Mouse (Mus musculus) liver, embryonic 11.5 days (tissue): ENCODE measurements at regions not wholly inside any gene's neighbourhood (a gene's known extent, or its start where the extent isn't known, plus 50 kb on each side); places are given as distances from the start of the nearest gene placed in this dataset. TPM values are rescaled to one million over a fixed set of nuclear protein-coding genes. Genes with fewer than 3 reads are reported as not detected.

Experiments
- ATAC-seq: fragments of 200-750 bp; cut with Nextera tagmentation; replicated peaks from 2 replicates; pipeline ENCODE4 v1.8.0; 2017; ENCODE audit warnings: moderate number of reproducible peaks, mild to moderate bottlenecking, moderate TSS enrichment, moderate library complexity; ENCODE audit not compliant: low FRiP score
- DNase-seq: peaks from one replicate; pipeline ENCODE4 v3.0.0-alpha.2; 2017; ENCODE audit warnings: low spot score
- H3K27ac ChIP-seq: fragments of 300-500 bp; sonication (generic); 2 replicates; pipeline ENCODE4 v1.5.1; 2014; ENCODE audit warnings: mild to moderate bottlenecking, low read depth, low read length, control low read depth
- H3K27me3 ChIP-seq: fragments of 300-500 bp; sonication (generic); replicated peaks from 2 replicates; pipeline ENCODE4 v1.6.1; 2014; ENCODE audit warnings: low read length, mixed read lengths; ENCODE audit not compliant: control insufficient read depth, insufficient read depth
- H3K36me3 ChIP-seq: fragments of 300-500 bp; sonication (generic); 2 replicates; pipeline ENCODE4 v1.6.1; 2014; ENCODE audit warnings: mild to moderate bottlenecking, low read length, moderate library complexity, mixed read lengths; ENCODE audit not compliant: control insufficient read depth, insufficient read depth
- H3K4me1 ChIP-seq: fragments of 300-500 bp; sonication (generic); replicated peaks from 2 replicates; pipeline ENCODE4 v1.6.1; 2014; ENCODE audit warnings: low read length, mixed read lengths; ENCODE audit not compliant: control insufficient read depth, insufficient read depth
- H3K4me2 ChIP-seq: fragments of 300-500 bp; sonication (generic); 2 replicates; pipeline ENCODE4 v1.6.1; 2014; ENCODE audit warnings: mild to moderate bottlenecking, control low read depth, moderate library complexity
- H3K4me3 ChIP-seq: fragments of 300-500 bp; sonication (generic); 2 replicates; pipeline ENCODE4 v1.5.1; 2014; ENCODE audit warnings: low read depth, low read length, control low read depth
- H3K9ac ChIP-seq: fragments of 300-500 bp; sonication (generic); 2 replicates; pipeline ENCODE4 v1.6.1; 2014; ENCODE audit warnings: low read depth, low read length, control low read depth
- H3K9me3 ChIP-seq: fragments of 300-500 bp; sonication (generic); 2 replicates; pipeline ENCODE4 v1.6.1; 2016; ENCODE audit warnings: low read length, inconsistent platforms, mixed read lengths; ENCODE audit not compliant: control insufficient read depth
- WGBS: fragments of 180-500 bp; shearing (Covaris S2); extraction: QIAGEN DNeasy Blood & Tissue Kit; methylation state at CpG from one replicate; pipeline ENCODE4 v1.1.7; 2014; 5-methylcytosine and 5-hydroxymethylcytosine counted together
- microRNA-seq: library from miRNA; unstranded; fragments of <30 nt; microRNA quantifications from one replicate; pipeline ENCODE4, GENCODE M21; 2017; ENCODE audit warnings: borderline number of aligned reads

DNA sequence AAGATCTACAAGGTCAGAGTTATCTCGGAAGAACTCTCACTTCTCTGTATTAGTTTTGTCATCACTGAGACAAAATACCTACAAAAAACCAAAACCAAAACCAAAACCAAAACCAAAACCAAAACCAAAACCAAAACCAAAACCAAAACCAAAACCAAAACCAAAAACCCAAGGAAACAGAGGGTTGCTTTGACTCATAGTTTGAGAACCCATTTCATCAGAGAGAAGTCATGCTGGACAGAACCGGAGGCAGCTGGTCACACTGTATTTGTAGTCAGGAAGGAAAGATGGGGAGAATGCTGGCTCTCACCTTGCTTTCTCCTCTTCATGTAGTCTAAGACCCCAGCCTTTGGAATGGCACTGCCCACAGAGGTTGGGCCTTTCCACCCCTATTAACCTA, 57.3 kb upstream of the Cnr1 start:
- H3K4me3 ChIP-seq = no peak overlapping the region
- H3K9ac ChIP-seq = no peak overlapping the region
- no peak overlapping the region for H3K4me2 ChIP-seq
- H3K9me3 ChIP-seq = no peaks in the 10 kb centered on the region
- WGBS = 88% methylated on average over 2 of the region's 2 CpGs
- no peak overlapping the region for H3K27ac ChIP-seq
- H3K36me3 ChIP-seq = no peaks in the 10 kb centered on the region
- DNase-seq (no peak), ATAC-seq (no peak)
- no peaks in the 10 kb centered on the region for H3K27me3 ChIP-seq
- no peaks in the 10 kb centered on the region for H3K4me1 ChIP-seq

DNA sequence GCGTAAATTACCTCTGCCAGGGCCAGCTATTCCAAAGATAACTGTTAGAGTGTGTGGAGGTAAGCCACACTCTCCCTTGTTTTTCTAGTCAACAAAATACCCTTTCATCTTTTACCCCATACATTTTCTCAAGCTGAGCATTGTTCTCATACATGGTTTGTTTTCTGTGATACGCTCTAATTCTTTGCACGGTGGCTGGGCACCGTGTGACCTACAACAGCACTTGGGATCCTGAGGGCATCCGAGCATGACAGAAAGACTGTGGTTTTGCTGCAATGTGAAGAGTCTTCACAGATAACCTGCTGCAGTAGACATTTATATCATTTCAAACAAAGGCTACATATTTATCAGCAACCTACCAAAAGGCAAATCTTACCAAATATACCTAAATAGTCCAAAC, 55.1 kb upstream of the Cnr1 start:
- Histone ChIP-seq H3K27ac (no peak overlapping the region), H3K4me2 (no peak overlapping the region), H3K9ac (no peak overlapping the region), H3K4me1 (no peaks in the 10 kb centered on the region), H3K27me3 (no peaks in the 10 kb centered on the region), H3K4me3 (no peak overlapping the region), H3K36me3 (no peaks in the 10 kb centered on the region), H3K9me3 (no peaks in the 10 kb centered on the region)
- ATAC-seq (no peak), DNase-seq (no peak)
- WGBS = 67% methylated on average over 5 of the region's 5 CpGs

Small RNA genes in the stretch of these regions (microRNA-seq; reads per million reads assigned to microRNA genes)
- not detected for gene Gm23304
